Mouse (Mus musculus) embryonic facial prominence, embryonic 13.5 days (tissue): ENCODE results near the gene Dcun1d1. TPM values are rescaled to one million over a fixed set of nuclear protein-coding genes. Genes with fewer than 3 reads are reported as not detected.

Experiments
- ATAC-seq: fragments of 200-750 bp; cut with Nextera tagmentation; 2 replicates; pipeline ENCODE4 v1.8.0; 2017; ENCODE audit warnings: low read depth; ENCODE audit not compliant: insufficient number of reproducible peaks, insufficient read depth, low FRiP score, low TSS enrichment
- H3K27ac ChIP-seq: fragments of 300-500 bp; sonication (generic); 2 replicates; pipeline ENCODE4 v1.5.1; 2015; ENCODE audit warnings: moderate library complexity, mild to moderate bottlenecking, inconsistent platforms
- H3K27me3 ChIP-seq: fragments of 300-500 bp; sonication (generic); 2 replicates; pipeline ENCODE4 v1.6.1; 2015; ENCODE audit warnings: mild to moderate bottlenecking, inconsistent platforms
- H3K36me3 ChIP-seq: fragments of 300-500 bp; sonication (generic); 2 replicates; pipeline ENCODE4 v1.6.1; 2015; ENCODE audit warnings: mild to moderate bottlenecking, inconsistent platforms
- H3K4me1 ChIP-seq: fragments of 300-500 bp; sonication (generic); 2 replicates; pipeline ENCODE4 v1.6.1; 2015; ENCODE audit warnings: inconsistent platforms
- H3K4me2 ChIP-seq: fragments of 300-500 bp; sonication (generic); 2 replicates; pipeline ENCODE4 v1.6.1; 2015; ENCODE audit warnings: moderate library complexity, mild to moderate bottlenecking, inconsistent platforms
- H3K4me3 ChIP-seq: fragments of 300-500 bp; sonication (generic); 2 replicates; pipeline ENCODE4 v1.5.1; 2015; ENCODE audit warnings: mild to moderate bottlenecking, inconsistent platforms
- H3K9ac ChIP-seq: fragments of 300-500 bp; sonication (generic); 2 replicates; pipeline ENCODE4 v1.6.1; 2015; ENCODE audit warnings: mild to moderate bottlenecking, inconsistent platforms
- H3K9me3 ChIP-seq: fragments of 300-500 bp; sonication (generic); 2 replicates; pipeline ENCODE4 v1.6.1; 2016; ENCODE audit warnings: inconsistent platforms
- WGBS: fragments of 180-500 bp; shearing (Covaris S2); methylation state at CpG from one replicate; pipeline ENCODE4 v1.1.7; 2015; ENCODE audit warnings: mixed read lengths; 5-methylcytosine and 5-hydroxymethylcytosine counted together
- polyA plus RNA-seq: library from polyadenylated mRNA; unstranded; fragments of >200 nt; fragmentation: Nextera tagmentation; extraction: Ambion mirVana; gene quantifications from 2 replicates; pipeline ENCODE4 v1.2.1, GENCODE M21; 2015

Dcun1d1 gene
- polyA plus RNA-seq, 1 experiment from 2014 or later = 100 TPM

DNA sequence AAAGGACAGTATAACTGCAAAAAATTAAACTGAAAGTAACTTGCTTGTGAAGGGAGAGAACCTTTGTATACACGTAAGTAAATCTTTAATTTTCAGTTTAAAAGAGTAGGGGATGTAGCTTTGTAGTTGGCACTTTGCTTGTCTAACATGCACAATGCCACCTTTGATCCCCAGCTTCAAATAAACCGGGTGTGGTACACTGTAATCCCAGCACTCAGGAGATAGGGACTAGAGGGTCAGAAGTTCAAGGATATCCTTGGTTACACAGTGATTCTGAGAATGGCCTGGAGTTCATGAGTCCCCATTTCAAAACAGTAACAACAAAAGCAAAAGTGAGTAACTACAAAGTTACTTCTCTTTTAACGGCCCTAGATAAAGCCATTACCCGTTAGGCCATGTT, 46.1 kb downstream of the Dcun1d1 start:
- no peaks in the 10 kb centered on the region for H3K4me1 ChIP-seq
- H3K9ac ChIP-seq = no peak overlapping the region
- no peak overlapping the region for H3K27ac ChIP-seq
- no peak overlapping the region for H3K4me2 ChIP-seq
- H3K27me3 ChIP-seq = no peaks in the 10 kb centered on the region
- H3K9me3 ChIP-seq = no peaks in the 10 kb centered on the region
- WGBS = 95% methylated on average over 4 of the region's 4 CpGs
- H3K4me3 ChIP-seq = no peak overlapping the region
- ATAC-seq = no peak
- H3K36me3 ChIP-seq = peaks cover 26% of the 10 kb centered on the region

DNA sequence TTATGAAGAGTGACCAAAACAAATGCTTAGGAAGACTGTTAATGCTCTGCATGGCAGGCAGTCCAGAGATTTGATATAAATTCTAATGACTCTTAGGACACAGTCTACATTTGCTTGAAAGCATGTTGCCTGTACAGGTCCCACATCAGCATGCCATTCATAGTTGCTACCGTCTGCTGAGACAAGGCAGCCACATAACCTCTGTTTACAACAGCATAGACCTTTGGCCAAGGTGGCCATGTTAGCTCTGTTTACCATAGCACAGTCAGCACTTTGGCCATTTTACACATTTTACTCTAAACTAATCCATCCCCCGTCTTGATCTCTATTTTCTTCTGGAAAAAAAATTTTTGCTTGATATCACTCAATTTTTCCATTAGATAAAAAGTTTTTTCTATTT, 47.7 kb downstream of the Dcun1d1 start:
- Histone ChIP-seq H3K4me1 (no peaks in the 10 kb centered on the region), H3K4me2 (no peak overlapping the region), H3K4me3 (no peak overlapping the region), H3K9me3 (no peaks in the 10 kb centered on the region), H3K27ac (no peak overlapping the region), H3K9ac (no peak overlapping the region), H3K27me3 (no peaks in the 10 kb centered on the region), H3K36me3 (peaks cover 22% of the 10 kb centered on the region)
- ATAC-seq = no peak
- 92% methylated on average over 2 of the region's 2 CpGs for whole genome bisulfite sequencing

DNA sequence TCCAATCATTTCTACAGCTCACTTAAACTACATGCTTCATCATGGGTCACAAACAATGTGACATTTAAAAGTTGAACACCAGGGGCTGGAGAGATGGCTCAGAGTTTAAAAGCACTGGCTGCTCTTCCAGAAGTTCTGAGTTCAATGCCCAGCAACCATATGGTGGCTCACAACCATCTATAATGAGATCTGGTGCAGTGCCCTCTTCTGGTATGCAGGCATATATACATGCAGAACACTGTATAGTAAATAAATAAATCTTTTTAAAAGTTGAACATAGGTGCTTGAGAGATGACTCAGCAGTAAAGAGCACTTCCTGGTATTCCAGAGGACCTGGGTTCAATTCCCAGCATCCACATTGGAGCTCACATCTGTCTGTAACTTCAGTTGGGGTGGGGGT, 54.0 kb downstream of the Dcun1d1 start:
- Histone ChIP-seq H3K4me2 (no peak overlapping the region), H3K27ac (no peak overlapping the region), H3K4me1 (no peaks in the 10 kb centered on the region), H3K36me3 (no peaks in the 10 kb centered on the region), H3K27me3 (no peaks in the 10 kb centered on the region), H3K9ac (no peak overlapping the region), H3K9me3 (no peaks in the 10 kb centered on the region), H3K4me3 (no peak overlapping the region)
- no peak for ATAC-seq

DNA sequence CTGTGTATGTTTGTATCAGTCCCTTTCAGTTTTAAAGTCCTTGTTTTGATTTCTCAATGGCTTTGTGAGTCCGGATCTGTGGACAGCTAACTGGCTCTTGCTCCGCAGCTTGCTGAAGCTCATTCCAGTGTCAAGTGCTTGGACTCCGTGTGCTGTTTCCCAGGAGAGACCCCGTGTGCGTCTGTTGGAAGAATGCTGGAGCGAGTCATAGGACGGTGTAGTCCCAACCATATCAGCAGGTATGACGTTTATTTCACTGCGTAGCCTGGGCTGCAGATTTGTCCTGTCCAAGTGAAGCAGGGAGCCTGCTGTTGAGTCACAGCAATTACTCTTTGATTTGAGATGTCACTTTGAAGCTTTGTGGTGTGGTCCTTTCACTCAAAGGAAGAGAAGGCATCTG, 87.9 kb downstream of the Dcun1d1 start:
- H3K36me3 ChIP-seq = peaks cover 22% of the 10 kb centered on the region; the same call in 1 of the 2 replicates

More for the DNA sequence above, 87.9 kb downstream of the Dcun1d1 start:
- Histone ChIP-seq H3K4me2 (no peak overlapping the region), H3K9me3 (no peaks in the 10 kb centered on the region), H3K27me3 (no peaks in the 10 kb centered on the region), H3K4me1 (no peaks in the 10 kb centered on the region), H3K4me3 (no peak overlapping the region), H3K9ac (no peak overlapping the region), H3K27ac (no peak overlapping the region)
- no peak for ATAC-seq
- 94% methylated on average over 9 of the region's 9 CpGs for WGBS

Other genes starting within 250 kb of the Dcun1d1 start
- 31.2 and 33.9 TPM in 2 replicates for gene Atp11b, start 183.3 kb downstream of the Dcun1d1 start, polyA plus RNA-seq
- 39.4 and 47.9 TPM in 2 replicates for gene Mccc1, start 63.2 kb upstream of the Dcun1d1 start, polyA plus RNA-seq
- not detected in 2 replicates for gene Ccdc144b, start 116.1 kb upstream of the Dcun1d1 start, polyA plus RNA-seq
- 74.2 and 105 TPM in 2 replicates for gene Acad9, start 128.5 kb upstream of the Dcun1d1 start, polyA plus RNA-seq
- gene D3Ertd254e, start 213.6 kb upstream of the Dcun1d1 start, polyA plus RNA-seq = 9.6 and 11.2 TPM in 2 replicates